Mouse (Mus musculus) urinary bladder, postnatal 14 days (tissue): ENCODE data around the gene Tnfsf10.

Experiments
- DNase-seq: peaks from one replicate; pipeline ENCODE4 v3.0.0; 2021; ENCODE audit warnings: low spot score

Tnfsf10 gene

GRCm38 (mm10) chr3:27306815-27307214, 10.0 kb upstream of the Tnfsf10 start:
- no peak for DNase-seq

GRCm38 (mm10) chr3:27310973-27311372, 5.9 kb upstream of the Tnfsf10 start:
- no peak for DNase-seq

- DNase-seq: no peak
Measured at GRCm38 (mm10) chr3:27311475-27311874, 5.4 kb upstream of the Tnfsf10 start.

GRCm38 (mm10) chr3:27314506-27315164, 2.2 kb upstream of the Tnfsf10 start:
- no peak for DNase-seq

GRCm38 (mm10) chr3:27317288-27318024, 628 bp downstream of the Tnfsf10 start:
- no peak for DNase-seq

- no peak for DNase-seq
Measured at GRCm38 (mm10) chr3:27319650-27320049, 2.8 kb downstream of the Tnfsf10 start.

- no peak for DNase-seq
Measured at GRCm38 (mm10) chr3:27320613-27321495, 4.0 kb downstream of the Tnfsf10 start.

GRCm38 (mm10) chr3:27322591-27322990, 5.8 kb downstream of the Tnfsf10 start:
- no peak for DNase-seq

- no peak for DNase-seq
Measured at GRCm38 (mm10) chr3:27323551-27323950, 6.7 kb downstream of the Tnfsf10 start.

GRCm38 (mm10) chr3:27326633-27327191, 9.9 kb downstream of the Tnfsf10 start:
- peak; percentile 21 for DNase-seq

GRCm38 (mm10) chr3:27330706-27331105, 13.9 kb downstream of the Tnfsf10 start:
- DNase-seq: no peak

- peak; percentile 56 for DNase-seq
Measured at GRCm38 (mm10) chr3:27338437-27338836, 21.6 kb downstream of the Tnfsf10 start.

- DNase-seq: no peak
Measured at GRCm38 (mm10) chr3:27338887-27339286, 22.1 kb downstream of the Tnfsf10 start.

GRCm38 (mm10) chr3:27340757-27341156, 23.9 kb downstream of the Tnfsf10 start:
- no peak for DNase-seq

GRCm38 (mm10) chr3:27342462-27342861, 25.6 kb downstream of the Tnfsf10 start:
- no peak for DNase-seq

- DNase-seq: peak; percentile 55
Measured at GRCm38 (mm10) chr3:27345526-27345925, 28.7 kb downstream of the Tnfsf10 start.

GRCm38 (mm10) chr3:27348462-27348861, 31.6 kb downstream of the Tnfsf10 start:
- no peak for DNase-seq

- DNase-seq: no peak
Measured at GRCm38 (mm10) chr3:27351105-27351504, 34.3 kb downstream of the Tnfsf10 start.

GRCm38 (mm10) chr3:27359100-27359720, 42.4 kb downstream of the Tnfsf10 start:
- DNase-seq: no peak

- peak; percentile 9 for DNase-seq
Measured at GRCm38 (mm10) chr3:27370125-27370524, 53.3 kb downstream of the Tnfsf10 start.

GRCm38 (mm10) chr3:27370582-27371275, 53.9 kb downstream of the Tnfsf10 start:
- no peak for DNase-seq
